Mouse (Mus musculus): ENCODE measurements at regions not wholly inside any gene's neighbourhood (a gene's known extent, or its start where the extent isn't known, plus 50 kb on each side); places are given as distances from the start of the nearest gene placed in this dataset.

- DNase-seq (ENCODE audit: low spot score in 2 of 2), result no peak
These were observed 159.0 kb downstream of the Pmp22 start for GRCm38 (mm10) chr11:63287766-63288165.

DNA sequence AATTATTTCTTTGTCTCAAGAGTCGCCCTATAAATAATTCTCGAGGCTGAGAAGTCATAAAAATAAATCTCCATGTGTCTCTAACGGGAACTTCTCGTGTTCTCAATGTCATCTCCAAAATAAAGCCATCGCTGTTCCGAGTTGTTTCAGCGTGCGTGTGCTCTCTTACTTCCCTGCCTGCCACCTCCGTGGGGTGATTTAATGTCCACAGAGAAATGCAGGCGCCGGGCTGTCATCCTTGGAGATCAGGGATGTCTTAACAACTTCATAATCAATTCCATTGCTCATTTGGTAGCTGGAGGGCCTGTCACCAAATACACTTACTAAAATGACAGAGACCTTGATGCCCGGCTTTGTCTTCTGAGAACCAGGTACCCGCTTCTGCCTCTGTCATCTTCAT lies 161.8 kb downstream of the Pmp22 start:
- no peak for DNase-seq (ENCODE audit: low spot score in 2 of 2)

GRCm38 (mm10) chr11:63293485-63293884 lies 164.7 kb downstream of the Pmp22 start:
- no peak for DNase-seq (ENCODE audit: low spot score in 2 of 2)

- DNase-seq (ENCODE audit: low spot score in 2 of 2), result no peak
These were observed 165.7 kb downstream of the Pmp22 start for GRCm38 (mm10) chr11:63294476-63294875.

GRCm38 (mm10) chr11:63296476-63296875 lies 167.7 kb downstream of the Pmp22 start:
- DNase-seq (ENCODE audit: low spot score in 2 of 2), result no peak

- DNase-seq (ENCODE audit: low spot score in 2 of 2), result no peak
These were observed 171.2 kb downstream of the Pmp22 start for GRCm38 (mm10) chr11:63299712-63300581.

DNA sequence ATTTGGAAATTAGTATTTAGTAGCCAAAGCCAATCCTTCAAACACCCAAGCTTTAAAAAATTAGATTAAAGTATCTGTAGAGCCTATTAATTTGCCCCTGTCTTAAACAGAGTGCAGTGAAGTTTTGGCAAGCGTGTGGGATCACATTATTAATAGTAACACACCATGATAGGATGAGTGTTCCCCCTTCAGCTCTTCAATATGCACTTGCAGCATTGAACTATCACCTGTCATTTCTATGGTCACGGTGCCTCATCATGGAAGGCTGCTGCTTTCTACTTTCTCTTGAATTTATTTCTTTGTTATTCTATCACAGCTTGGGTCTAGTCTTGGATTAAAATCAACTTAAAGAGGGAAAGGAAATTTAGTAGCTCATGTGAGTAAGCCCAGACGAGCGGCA lies 196.4 kb downstream of the Pmp22 start:
- no peak for DNase-seq (ENCODE audit: low spot score in 2 of 2)

DNA sequence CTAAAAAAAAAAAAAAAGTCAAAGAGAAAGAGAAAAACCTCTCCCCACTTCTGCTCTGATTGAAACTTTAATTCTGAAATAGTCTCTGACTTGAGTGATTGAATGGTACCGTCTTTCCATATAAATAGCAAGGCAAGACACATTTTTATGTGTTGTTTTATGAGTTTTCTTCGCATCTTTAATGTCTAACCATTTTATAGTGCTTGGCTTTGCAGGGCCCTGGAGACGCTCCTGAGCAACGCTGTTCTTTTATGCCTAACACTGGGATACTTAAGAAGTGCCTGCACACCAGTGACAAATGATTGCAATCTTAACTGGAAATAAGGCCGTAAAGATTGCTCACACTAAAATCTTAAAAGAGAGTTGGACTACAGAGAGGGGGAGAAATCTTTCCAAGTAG lies 198.1 kb downstream of the Pmp22 start:
- no peak for DNase-seq (ENCODE audit: low spot score in 2 of 2)

- no peak for DNase-seq (ENCODE audit: low spot score in 2 of 2)
These were observed 208.7 kb downstream of the Pmp22 start for GRCm38 (mm10) chr11:63337503-63337902.

DNA sequence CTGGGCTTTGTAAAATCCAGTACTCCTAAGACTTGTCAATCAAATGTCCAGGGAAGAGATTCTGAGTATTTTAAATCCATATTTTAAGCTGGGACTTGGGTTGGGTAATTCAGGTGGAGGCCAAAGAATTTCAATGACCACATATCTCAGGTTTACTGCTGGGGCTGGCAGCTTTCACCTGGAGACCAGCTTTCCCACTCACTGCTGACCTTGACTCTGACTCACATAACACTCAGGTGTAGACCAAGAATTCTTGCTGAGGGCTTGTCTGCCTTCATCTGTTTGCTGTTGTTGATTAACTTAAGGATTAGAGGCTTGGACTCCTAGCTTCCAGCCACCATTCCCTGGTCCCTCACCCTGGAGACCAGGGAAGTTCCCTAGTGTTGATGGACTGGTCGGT lies 209.5 kb downstream of the Pmp22 start:
- DNase-seq (ENCODE audit: low spot score in 2 of 2), result no peak

- DNase-seq (ENCODE audit: low spot score in 2 of 2), result no peak
These were observed 216.9 kb downstream of the Pmp22 start for GRCm38 (mm10) chr11:63345653-63346052.

GRCm38 (mm10) chr11:63350123-63350696 lies 221.4 kb downstream of the Pmp22 start:
- DNase-seq (ENCODE audit: low spot score in 2 of 2), result no peak

- DNase-seq (ENCODE audit: low spot score in 2 of 2), result no peak
These were observed 223.2 kb downstream of the Pmp22 start for GRCm38 (mm10) chr11:63351999-63352398.

DNA sequence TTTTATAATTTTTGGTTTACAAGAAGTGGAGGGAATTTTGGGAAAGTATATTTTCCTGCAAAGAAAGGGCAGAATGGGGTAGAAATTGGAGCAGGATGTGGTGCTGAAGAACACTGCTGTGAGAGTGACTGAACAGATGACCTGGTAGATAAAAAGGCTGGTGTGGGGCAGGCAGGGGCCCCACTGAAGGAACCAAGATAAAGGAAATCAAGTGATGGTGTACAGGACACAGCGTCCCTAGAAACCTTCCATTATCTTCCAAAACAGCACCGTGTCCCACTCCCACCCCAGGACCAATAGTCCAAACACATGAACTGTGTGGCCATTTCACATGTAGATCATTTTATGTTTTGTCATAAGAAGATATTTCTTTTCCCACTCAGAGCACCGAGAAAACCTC lies 224.2 kb downstream of the Pmp22 start:
- DNase-seq (ENCODE audit: low spot score in 2 of 2), result no peak

- no peak for DNase-seq (ENCODE audit: low spot score in 2 of 2)
These were observed 224.9 kb downstream of the Pmp22 start for GRCm38 (mm10) chr11:63353671-63354070.

DNA sequence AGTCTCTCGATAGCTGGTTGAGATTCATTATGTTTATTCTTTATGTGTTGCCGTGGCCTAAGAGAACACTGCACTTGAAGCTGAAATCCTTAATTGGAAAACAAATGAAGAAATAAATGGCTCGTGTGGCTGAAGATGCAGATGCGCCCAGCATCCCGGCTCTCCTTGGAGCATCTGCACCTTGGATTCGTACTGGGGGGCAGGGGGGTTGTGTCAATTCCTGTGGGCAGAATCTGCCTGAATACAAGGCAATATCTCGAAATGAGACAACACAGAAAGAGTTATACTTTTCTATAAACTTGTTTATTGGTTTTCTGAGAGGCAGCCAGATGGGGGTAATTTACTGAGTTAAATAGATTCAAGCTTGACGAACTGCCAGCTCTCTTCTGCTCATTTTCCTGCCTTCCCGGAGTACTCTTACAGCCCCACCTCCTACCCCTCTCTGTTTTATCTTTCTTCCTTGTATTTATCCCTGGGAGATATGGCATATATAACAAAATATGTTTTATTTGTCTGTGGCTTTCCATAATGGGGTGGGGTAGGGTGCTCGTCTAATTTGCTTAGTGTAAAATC lies 229.1 kb downstream of the Pmp22 start:
- DNase-seq (ENCODE audit: low spot score in 2 of 2), result no peak

- no peak for DNase-seq (ENCODE audit: low spot score in 2 of 2)
These were observed 239.0 kb downstream of the Pmp22 start for GRCm38 (mm10) chr11:63367756-63368265.

GRCm38 (mm10) chr11:63369475-63369874 lies 240.7 kb downstream of the Pmp22 start:
- no peak for DNase-seq (ENCODE audit: low spot score in 2 of 2)

- no peak for DNase-seq (ENCODE audit: low spot score in 2 of 2)
These were observed 247.5 kb downstream of the Pmp22 start for GRCm38 (mm10) chr11:63376311-63376710.

- no peak for DNase-seq (ENCODE audit: low spot score in 2 of 2)
These were observed 248.2 kb downstream of the Pmp22 start for GRCm38 (mm10) chr11:63376991-63377390.

DNA sequence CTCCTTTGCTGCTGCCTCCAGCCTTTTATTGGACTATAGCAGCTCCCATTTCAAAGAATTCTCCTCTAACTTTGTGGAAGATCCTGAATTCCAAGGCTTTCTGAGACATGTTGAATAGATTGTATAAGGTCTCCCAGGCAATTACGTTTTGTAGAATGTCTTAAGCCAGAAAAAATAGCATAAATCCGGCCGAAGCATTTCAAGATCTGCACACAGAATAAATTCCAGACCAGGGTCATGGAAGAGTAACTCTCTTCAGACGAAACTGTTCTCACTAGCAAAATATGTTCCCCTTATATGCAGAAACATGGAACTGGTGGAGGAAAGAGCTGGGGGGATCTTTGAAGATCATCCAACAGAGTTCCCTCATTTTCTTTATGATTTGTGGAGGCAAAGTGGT lies 259.5 kb downstream of the Pmp22 start:
- no peak for DNase-seq (ENCODE audit: low spot score in 2 of 2)

DNA sequence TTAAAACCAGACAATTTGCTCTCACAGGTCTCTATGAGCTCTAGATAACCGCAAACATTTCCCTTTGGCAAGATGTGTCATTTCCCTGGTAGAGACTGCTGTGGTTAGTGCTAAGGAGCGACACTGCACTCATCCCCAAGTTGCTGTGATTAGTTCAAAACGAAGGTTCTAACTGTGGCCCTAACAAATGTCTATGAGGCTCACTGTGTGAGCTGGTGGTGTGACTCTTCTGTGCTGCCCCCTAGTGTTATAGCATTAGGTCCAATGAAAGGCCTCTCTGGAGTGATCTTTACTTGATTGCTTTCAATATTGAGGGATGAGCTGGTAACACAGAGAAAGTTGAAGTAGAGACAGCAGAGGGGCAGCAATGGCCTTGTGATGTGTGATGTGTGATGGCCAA lies 262.7 kb downstream of the Pmp22 start:
- DNase-seq (ENCODE audit: low spot score in 2 of 2), result no peak

- DNase-seq (ENCODE audit: low spot score in 2 of 2), result no peak
These were observed 263.6 kb downstream of the Pmp22 start for GRCm38 (mm10) chr11:63392378-63392777.
